Mouse (Mus musculus): ENCODE data around the gene Cep72. TPM values are rescaled to one million over a fixed set of nuclear protein-coding genes. Genes with fewer than 3 reads are reported as not detected.
"Not testable (repeated sequence)": the region's sequence is repeated elsewhere in the genome, so short reads cannot be mapped to it uniquely, and the experiment has no call there.

The Cep72 gene
- polyA plus RNA-seq, 1 experiment from 2014 or later, result 12.7 TPM

DNA sequence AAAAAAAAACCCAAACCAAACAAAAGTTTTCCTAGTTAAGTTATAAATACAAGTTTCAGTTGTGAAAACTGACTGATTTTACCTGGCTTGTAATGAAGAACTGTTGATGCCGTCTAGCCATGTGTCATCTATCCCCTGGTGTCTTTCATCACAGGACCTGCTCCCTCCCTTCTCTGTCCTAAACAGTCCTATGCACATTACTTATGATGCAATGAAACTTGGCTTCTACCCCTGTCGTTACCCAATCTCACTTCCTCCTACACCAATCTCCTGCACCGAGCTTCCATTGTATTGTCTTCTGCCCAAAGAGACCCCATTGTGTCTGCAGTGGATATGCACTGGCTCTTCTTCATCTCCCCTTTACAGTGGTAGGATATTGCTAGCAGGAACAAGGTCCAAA lies 28.2 kb upstream of the Cep72 start:
- Histone ChIP-seq H3K4me1 (ENCODE audit: control insufficient read depth, insufficient read depth, low read length) (no peaks in the 10 kb centered on the region), H3K36me3 (ENCODE audit: control insufficient read depth, insufficient read depth, low read length) (no peaks in the 10 kb centered on the region), H3K9me3 (ENCODE audit: control insufficient read depth, low read length) (no peaks in the 10 kb centered on the region), H3K27me3 (replicated peaks; ENCODE audit: control insufficient read depth, insufficient read depth, low read length) (no peaks in the 10 kb centered on the region), H3K4me2 (ENCODE audit: low read depth, low read length) (no peak overlapping the region), H3K4me3 (ENCODE audit: low read length) (no peak overlapping the region), H3K27ac (ENCODE audit: low read length) (no peak overlapping the region), H3K9ac (ENCODE audit: low read depth, low read length) (no peak overlapping the region)
- 63% methylated on average over 3 of the region's 3 CpGs for WGBS
- no peak for ATAC-seq

DNA sequence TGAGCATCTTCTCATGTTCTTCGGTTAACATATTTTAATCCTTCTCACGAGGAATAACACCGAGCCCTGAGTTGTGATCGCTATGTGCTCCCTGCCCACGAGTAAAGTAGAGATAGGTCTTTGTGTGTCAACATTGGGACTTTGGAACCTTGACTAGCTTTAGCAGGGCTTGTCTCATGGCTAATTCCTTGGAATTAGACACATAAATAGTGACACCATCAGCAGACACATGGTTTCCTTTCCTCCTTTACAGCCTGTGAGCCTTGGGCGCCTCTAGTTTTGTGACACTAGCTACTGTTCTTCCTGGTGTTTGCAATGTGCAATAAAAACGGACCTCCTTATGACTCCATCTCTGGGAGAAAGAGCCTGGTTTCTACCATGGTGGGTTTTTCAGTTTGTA lies 11.3 kb upstream of the Cep72 start:
- Histone ChIP-seq H3K27ac (ENCODE audit: low read length) (no peak overlapping the region), H3K9me3 (ENCODE audit: control insufficient read depth, low read length) (no peaks in the 10 kb centered on the region), H3K9ac (ENCODE audit: low read depth, low read length) (no peak overlapping the region), H3K4me1 (ENCODE audit: control insufficient read depth, insufficient read depth, low read length) (no peaks in the 10 kb centered on the region), H3K27me3 (replicated peaks; ENCODE audit: control insufficient read depth, insufficient read depth, low read length) (no peaks in the 10 kb centered on the region), H3K4me3 (ENCODE audit: low read length) (no peak overlapping the region), H3K36me3 (ENCODE audit: control insufficient read depth, insufficient read depth, low read length) (no peaks in the 10 kb centered on the region), H3K4me2 (ENCODE audit: low read depth, low read length) (no peak overlapping the region)
- 74% methylated on average over 7 of the region's 7 CpGs for WGBS
- ATAC-seq, result peak; percentile 85

DNA sequence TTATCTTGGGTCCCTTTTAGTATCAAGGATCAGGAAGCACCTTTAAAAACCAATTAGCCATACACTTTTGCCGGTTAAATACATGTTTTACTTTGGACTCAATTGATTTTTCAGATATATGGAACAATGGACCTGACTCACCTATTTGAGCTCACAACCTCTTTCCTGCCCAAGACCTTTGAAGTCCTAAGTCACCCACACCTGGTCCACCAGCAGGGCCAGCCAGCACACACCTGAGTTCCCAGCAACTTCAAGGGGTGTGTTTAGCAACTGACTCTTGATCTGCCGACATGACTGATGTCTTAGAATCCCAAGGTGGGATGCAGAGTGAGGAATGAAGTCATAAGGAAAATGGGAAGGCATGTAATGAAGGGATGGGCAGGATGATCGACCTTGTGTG lies 9.6 kb upstream of the Cep72 start:
- no peaks in the 10 kb centered on the region for H3K27me3 ChIP-seq (replicated peaks; ENCODE audit: control insufficient read depth, insufficient read depth, low read length)
- H3K4me3 ChIP-seq (ENCODE audit: low read length), result no peak overlapping the region
- ATAC-seq, result peak; percentile 80
- no peaks in the 10 kb centered on the region for H3K4me1 ChIP-seq (ENCODE audit: control insufficient read depth, insufficient read depth, low read length)
- H3K27ac ChIP-seq (ENCODE audit: low read length), result no peak overlapping the region
- H3K9ac ChIP-seq (ENCODE audit: low read depth, low read length), result no peak overlapping the region
- H3K4me2 ChIP-seq (ENCODE audit: low read depth, low read length), result no peak overlapping the region
- H3K36me3 ChIP-seq (ENCODE audit: control insufficient read depth, insufficient read depth, low read length), result no peaks in the 10 kb centered on the region
- no peaks in the 10 kb centered on the region for H3K9me3 ChIP-seq (ENCODE audit: control insufficient read depth, low read length)
- 71% methylated on average over 3 of the region's 3 CpGs for WGBS

GRCm38 (mm10) chr13:74071244-74071643 lies 9.1 kb upstream of the Cep72 start:
- not testable (repeated sequence) for H3K27me3 ChIP-seq (replicated peaks; ENCODE audit: control insufficient read depth, insufficient read depth, low read length); H3K27ac ChIP-seq (ENCODE audit: low read length); H3K4me3 ChIP-seq (ENCODE audit: low read length); H3K9me3 ChIP-seq (ENCODE audit: control insufficient read depth, low read length); H3K4me1 ChIP-seq (ENCODE audit: control insufficient read depth, insufficient read depth, low read length); H3K9ac ChIP-seq (ENCODE audit: low read depth, low read length); H3K36me3 ChIP-seq (ENCODE audit: control insufficient read depth, insufficient read depth, low read length); H3K4me2 ChIP-seq (ENCODE audit: low read depth, low read length)
- ATAC-seq, result 0 out of 2 replicates have a peak, but pooled peaks have one; percentile 38
- WGBS, result 59% methylated on average over 1 of the region's 1 CpGs

DNA sequence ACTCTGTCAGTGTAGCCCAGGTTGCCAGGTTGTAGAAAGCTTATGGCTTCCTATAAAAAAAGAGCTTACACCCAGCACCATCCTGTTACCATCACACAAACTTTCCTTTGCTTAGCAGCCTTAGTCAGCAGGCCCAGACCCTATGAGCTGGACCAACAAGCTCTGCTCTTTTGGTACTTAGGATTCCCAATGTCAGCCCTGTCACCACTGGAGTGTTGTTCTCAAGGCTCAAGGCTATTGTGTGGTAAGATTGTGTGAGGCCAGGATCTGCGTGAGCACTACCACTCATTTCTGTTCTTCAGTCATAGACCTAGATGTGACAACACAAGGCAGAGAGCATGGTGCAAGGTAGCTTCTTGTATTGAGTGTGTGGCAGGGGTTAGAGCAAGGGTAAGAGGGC lies 4.5 kb upstream of the Cep72 start:
- Histone ChIP-seq H3K27ac (ENCODE audit: low read length) (no peak overlapping the region), H3K4me3 (ENCODE audit: low read length) (no peak overlapping the region), H3K27me3 (replicated peaks; ENCODE audit: control insufficient read depth, insufficient read depth, low read length) (no peaks in the 10 kb centered on the region), H3K36me3 (ENCODE audit: control insufficient read depth, insufficient read depth, low read length) (no peaks in the 10 kb centered on the region), H3K9ac (ENCODE audit: low read depth, low read length) (no peak overlapping the region), H3K4me1 (ENCODE audit: control insufficient read depth, insufficient read depth, low read length) (no peaks in the 10 kb centered on the region), H3K4me2 (ENCODE audit: low read depth, low read length) (no peak overlapping the region), H3K9me3 (ENCODE audit: control insufficient read depth, low read length) (no peaks in the 10 kb centered on the region)
- ATAC-seq, result no peak
- 95% methylated on average over 1 of the region's 1 CpGs for WGBS

DNA sequence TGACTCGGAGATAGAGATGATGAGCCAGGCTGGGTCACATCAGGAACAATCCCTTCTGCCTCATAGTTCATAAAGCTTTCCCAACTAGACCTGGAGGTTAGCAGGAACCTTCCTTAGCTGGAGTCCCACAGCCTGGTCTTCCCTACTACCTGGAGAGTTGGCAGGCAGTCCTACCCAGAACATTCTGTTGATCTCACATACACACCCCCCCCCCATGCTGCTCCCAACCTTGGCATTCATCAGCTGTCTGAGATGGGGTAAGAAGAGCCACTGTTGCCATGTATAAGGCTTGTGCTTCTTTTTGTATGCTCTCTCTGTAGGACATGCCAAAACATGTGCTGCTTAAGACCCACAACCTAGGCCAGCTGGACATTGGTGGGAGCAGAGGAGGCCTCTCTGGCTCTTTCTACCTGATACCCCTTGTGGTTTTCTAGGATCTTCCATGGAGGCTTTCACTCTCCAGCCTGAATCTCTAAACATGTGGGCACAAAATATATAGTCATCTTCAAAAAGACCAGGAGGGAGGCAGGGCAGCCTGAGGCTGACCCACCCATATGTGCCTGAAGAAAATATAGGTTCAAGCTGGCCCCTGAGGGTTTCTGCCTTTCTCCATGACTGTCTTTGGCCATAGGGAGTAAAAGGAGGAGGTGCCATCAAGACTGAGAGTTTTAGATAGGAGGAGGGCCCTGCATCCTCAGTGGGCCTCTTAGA lies 1.4 kb upstream of the Cep72 start:
- H3K27ac ChIP-seq (ENCODE audit: low read length), result no peak overlapping the region
- H3K9me3 ChIP-seq (ENCODE audit: control insufficient read depth, low read length), result no peaks in the 10 kb centered on the region
- no peak overlapping the region for H3K9ac ChIP-seq (ENCODE audit: low read depth, low read length)
- no peaks in the 10 kb centered on the region for H3K36me3 ChIP-seq (ENCODE audit: control insufficient read depth, insufficient read depth, low read length)
- no peak for ATAC-seq
- WGBS, result 83% methylated on average over 1 of the region's 1 CpGs
- H3K27me3 ChIP-seq (replicated peaks; ENCODE audit: control insufficient read depth, insufficient read depth, low read length), result no peaks in the 10 kb centered on the region
- no peak overlapping the region for H3K4me3 ChIP-seq (ENCODE audit: low read length)
- no peak overlapping the region for H3K4me2 ChIP-seq (ENCODE audit: low read depth, low read length)
- H3K4me1 ChIP-seq (ENCODE audit: control insufficient read depth, insufficient read depth, low read length), result no peaks in the 10 kb centered on the region; the same call in 1 of the 2 replicates

DNA sequence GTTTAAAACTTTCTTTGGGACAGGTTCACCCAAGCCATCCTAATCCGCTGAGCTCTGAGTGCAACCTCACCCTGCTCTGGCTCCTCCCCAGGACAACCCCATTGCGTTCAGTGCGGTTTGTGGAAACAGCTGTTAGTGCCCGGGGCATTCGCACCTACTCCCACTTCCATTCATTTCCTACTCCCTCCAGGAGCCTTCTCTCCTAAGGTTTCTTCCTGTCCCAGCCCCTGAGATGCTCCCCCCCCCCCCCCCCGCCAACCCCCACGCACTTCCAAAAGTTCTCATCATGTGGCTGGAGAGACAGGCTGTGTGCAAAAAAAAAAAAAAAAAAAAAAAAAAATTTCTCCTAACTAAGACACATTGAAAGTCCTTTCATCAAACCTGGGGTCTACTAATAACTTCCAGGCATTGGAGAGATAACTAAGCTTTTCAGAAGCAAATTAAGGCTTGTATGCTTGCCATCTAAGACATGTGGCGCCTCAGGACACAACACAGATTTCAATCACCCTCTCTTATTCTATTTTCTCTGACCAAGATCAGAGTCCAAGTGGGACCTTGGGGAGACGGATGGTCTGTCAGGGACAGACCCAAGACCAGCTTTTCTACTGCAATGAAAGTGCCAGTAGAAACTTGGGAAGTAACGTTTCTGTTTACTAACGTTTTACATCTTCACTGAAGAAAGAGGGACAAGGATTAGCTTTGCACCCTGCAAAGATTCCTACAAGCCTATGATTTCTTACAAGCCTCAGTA lies 454 bp upstream of the Cep72 start:
- H3K36me3 ChIP-seq (ENCODE audit: control insufficient read depth, insufficient read depth, low read length), result peaks cover 4% of the 10 kb centered on the region; the same call in 1 of the 2 replicates
- no peaks in the 10 kb centered on the region for H3K27me3 ChIP-seq (replicated peaks; ENCODE audit: control insufficient read depth, insufficient read depth, low read length)
- peak overlapping the region; percentile 94 for H3K9ac ChIP-seq (ENCODE audit: low read depth, low read length)
- H3K4me2 ChIP-seq (ENCODE audit: low read depth, low read length), result peak overlapping the region; percentile 63
- H3K4me3 ChIP-seq (ENCODE audit: low read length), result peak overlapping the region; percentile 91
- no peaks in the 10 kb centered on the region; the same call in 1 of the 2 replicates for H3K4me1 ChIP-seq (ENCODE audit: control insufficient read depth, insufficient read depth, low read length)
- ATAC-seq, result no peak
- no peak overlapping the region for H3K27ac ChIP-seq (ENCODE audit: low read length)
- WGBS, result 30% methylated on average over 10 of the region's 11 CpGs
- H3K9me3 ChIP-seq (ENCODE audit: control insufficient read depth, low read length), result no peaks in the 10 kb centered on the region

GRCm38 (mm10) chr13:74058081-74058480 lies 4.0 kb downstream of the Cep72 start:
- Histone ChIP-seq H3K4me2 (ENCODE audit: low read depth, low read length) (no peak overlapping the region), H3K9me3 (ENCODE audit: control insufficient read depth, low read length) (no peaks in the 10 kb centered on the region), H3K4me1 (ENCODE audit: control insufficient read depth, insufficient read depth, low read length) (no peaks in the 10 kb centered on the region; the same call in 1 of the 2 replicates), H3K9ac (ENCODE audit: low read depth, low read length) (no peak overlapping the region), H3K27ac (ENCODE audit: low read length) (no peak overlapping the region), H3K36me3 (ENCODE audit: control insufficient read depth, insufficient read depth, low read length) (peaks cover 4% of the 10 kb centered on the region; the same call in 1 of the 2 replicates), H3K4me3 (ENCODE audit: low read length) (no peak overlapping the region), H3K27me3 (replicated peaks; ENCODE audit: control insufficient read depth, insufficient read depth, low read length) (no peaks in the 10 kb centered on the region)
- 89% methylated on average over 9 of the region's 9 CpGs for WGBS
- no peak for ATAC-seq

DNA sequence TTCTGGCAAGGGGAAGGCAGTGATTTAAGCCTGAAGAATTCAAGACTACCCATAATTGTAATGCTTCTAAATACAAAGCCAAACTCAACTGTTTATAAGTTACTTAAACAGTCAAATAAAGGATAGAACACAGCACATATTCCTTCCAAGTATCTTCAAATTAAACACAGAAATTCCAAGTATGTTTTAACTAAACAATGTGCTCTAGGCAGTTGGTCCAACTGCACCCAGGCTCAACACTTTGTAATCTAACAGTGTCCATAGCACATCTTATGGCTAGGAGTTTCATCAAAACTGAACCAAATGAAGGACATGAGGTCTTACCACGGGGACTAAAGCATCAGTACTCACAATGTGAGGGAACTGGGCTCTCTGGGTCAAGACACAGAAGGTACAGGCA lies 5.9 kb downstream of the Cep72 start:
- ATAC-seq, result peak; percentile 66; the same call in 1 of the 2 replicates

More for the DNA sequence above, 5.9 kb downstream of the Cep72 start:
- Histone ChIP-seq H3K36me3 (ENCODE audit: control insufficient read depth, insufficient read depth, low read length) (peaks cover 4% of the 10 kb centered on the region), H3K4me1 (ENCODE audit: control insufficient read depth, insufficient read depth, low read length) (no peaks in the 10 kb centered on the region; the same call in 1 of the 2 replicates), H3K4me3 (ENCODE audit: low read length) (no peak overlapping the region), H3K27ac (ENCODE audit: low read length) (peak overlapping the region; percentile 70), H3K4me2 (ENCODE audit: low read depth, low read length) (no peak overlapping the region), H3K9ac (ENCODE audit: low read depth, low read length) (no peak overlapping the region), H3K9me3 (ENCODE audit: control insufficient read depth, low read length) (no peaks in the 10 kb centered on the region), H3K27me3 (replicated peaks; ENCODE audit: control insufficient read depth, insufficient read depth, low read length) (no peaks in the 10 kb centered on the region)
- WGBS, result 64% methylated on average over 1 of the region's 1 CpGs

Data from intestine, embryonic 16.5 days (tissue).